Mouse (Mus musculus) c-Kit-negative CD71-positive TER-119-positive erythroid progenitor cells, embryonic 14.5 days (primary cell): Measurements from ENCODE around the gene Gm21425.
"Not testable (repeated sequence)": the region's sequence is repeated elsewhere in the genome, so short reads cannot be mapped to it uniquely, and the experiment has no call there.

Experiments used
- DNase-seq: peaks from one replicate; pipeline ENCODE4 v3.0.0-alpha.2; 2013; ENCODE audit warnings: low read depth, low spot score

Gm21425 gene

DNA sequence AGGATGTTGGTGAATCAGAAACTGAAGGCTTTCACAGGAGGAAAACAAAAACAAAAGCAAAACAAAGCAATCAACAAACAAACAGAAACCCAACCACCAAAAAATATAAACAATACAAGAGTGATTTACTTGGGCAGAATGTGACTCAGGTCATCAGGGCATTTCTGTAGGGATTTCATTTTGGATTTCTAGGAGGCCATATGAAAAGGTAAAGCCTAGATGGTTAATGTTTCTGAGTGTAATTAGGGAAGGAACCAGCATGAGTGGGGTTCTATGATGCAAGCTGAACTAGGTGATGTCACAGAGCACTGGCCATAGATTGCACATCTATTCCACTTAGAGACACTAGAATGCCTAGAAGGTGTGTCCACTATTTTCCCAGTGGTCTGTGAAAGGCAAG is at the start of gene Gm21425:
Gm21425 (plus strand) TSS at position 301 of the 400 bp plus-strand sequence.
- DNase-seq = not testable (repeated sequence)

DNA sequence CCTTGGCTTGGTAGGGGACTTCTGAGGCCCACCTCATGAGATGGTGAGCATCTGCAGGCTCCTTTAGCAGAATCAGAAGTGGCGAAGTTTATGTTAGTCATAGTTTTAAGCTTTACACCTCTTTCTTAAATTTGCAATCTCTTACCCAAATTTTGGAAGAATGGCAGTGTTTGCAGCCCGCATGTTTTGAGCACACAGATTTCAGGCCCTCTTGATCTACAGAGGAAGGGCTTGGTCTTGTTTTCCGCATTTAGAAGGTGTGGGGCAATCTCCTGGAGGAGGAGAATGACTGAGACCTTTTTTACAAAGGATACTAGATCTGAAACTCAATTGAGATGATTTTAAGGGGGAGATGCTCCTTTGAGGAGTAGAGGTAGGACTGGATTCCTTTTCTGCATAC is 28.4 kb upstream of the Gm21425 start, which contains the start of gene Gm21891:
Gm21891 (minus strand) TSS at position 101 of the 400 bp plus-strand sequence.
- DNase-seq = not testable (repeated sequence)
